Mouse (Mus musculus): ENCODE data around the gene Stab1.

DNA sequence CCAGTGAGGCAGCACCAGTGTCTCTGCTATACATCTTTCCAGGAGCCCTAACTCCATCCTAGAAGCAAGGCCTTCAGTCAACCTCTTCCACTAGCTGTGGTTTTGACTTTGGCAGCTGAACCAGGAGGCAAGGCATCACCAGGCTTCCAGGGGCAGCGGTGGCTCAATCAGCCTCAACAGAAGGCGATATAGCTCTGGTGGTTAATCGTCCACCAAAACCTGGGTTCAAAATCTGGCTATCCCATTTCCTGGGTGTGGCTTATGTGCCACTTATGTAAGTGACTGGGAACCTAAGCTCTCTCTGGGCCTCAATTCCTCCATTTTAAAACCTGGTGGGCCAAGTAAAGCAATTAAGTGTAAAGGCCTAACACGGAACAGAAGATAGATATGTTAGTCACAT is 36.4 kb upstream of the Stab1 start:
- TF ChIP-seq CTCF (IDR thresholded peaks at IDR 0.05; ENCODE audit: insufficient read depth, low read length) (no peak), POLR2A (IDR thresholded peaks at IDR 0.05; ENCODE audit: borderline replicate concordance, extremely low read depth, low read depth, low read length) (no peak)

All from lung, adult 2 months (tissue).